Mouse (Mus musculus): ENCODE measurements around the gene Gm49388. TPM values are rescaled to one million over a fixed set of nuclear protein-coding genes. Genes with fewer than 3 reads are reported as not detected.

Gm49388 gene
- 0.43 TPM in 1 of 2 replicates, not detected in the other for polyA plus RNA-seq (2014; fragmentation: Nextera tagmentation; extraction: Ambion mirVana)

DNA sequence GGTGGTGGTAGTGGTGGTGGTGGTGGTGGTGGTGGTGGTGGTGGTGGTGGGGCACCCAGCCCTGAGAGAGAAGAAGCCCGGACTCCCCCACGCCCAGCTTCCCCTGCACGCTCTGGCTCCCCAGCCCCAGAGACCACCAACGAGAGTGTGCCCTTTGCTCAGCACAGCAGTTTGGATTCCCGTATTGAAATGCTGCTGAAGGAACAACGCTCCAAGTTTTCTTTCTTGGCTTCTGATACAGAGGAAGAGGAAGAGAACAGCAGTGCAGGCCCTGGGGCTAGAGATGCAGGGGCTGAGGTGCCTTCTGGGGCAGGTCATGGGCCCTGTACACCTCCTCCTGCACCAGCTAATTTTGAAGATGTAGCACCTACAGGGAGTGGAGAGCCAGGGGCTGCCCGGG lies at the start of gene Gm49388:
TSS of gene Gm49388 (plus strand) at position 301 of the 400 bp plus-strand sequence.
- Histone ChIP-seq H3K9me3 (ENCODE audit: low read depth, low read length) (no peaks in the 10 kb centered on the region), H3K4me2 (no peak within 1 kb of the TSS), H3K9ac (no peak within 1 kb of the TSS), H3K36me3 (ENCODE audit: insufficient read depth) (peaks cover 97% of the 10 kb centered on the region), H3K27me3 (ENCODE audit: insufficient read depth, low read length) (no peaks in the 10 kb centered on the region), H3K4me1 (ENCODE audit: insufficient read depth) (no peaks in the 10 kb centered on the region), H3K27ac (ENCODE audit: low read depth) (no peak within 1 kb of the TSS), H3K4me3 (ENCODE audit: low read depth, low read length) (no peak within 1 kb of the TSS)
- 94% methylated on average over 7 of the region's 7 CpGs for WGBS
- TF ChIP-seq CTCF (IDR thresholded peaks at IDR 0.05; ENCODE audit: low read depth): no peak
- no peak for ATAC-seq (ENCODE audit: insufficient read depth)
- DNase-seq: no peak

GRCm38 (mm10) chr7:127744366-127745045 lies 40.9 kb upstream of the Gm49388 start, which contains the start of gene Fbxl19:
Gene Fbxl19, plus strand, starts transcription at chr7:127744543.
- peak within 1 kb of the TSS; percentile 86 for H3K27ac ChIP-seq (ENCODE audit: low read depth)
- H3K27me3 ChIP-seq (ENCODE audit: insufficient read depth, low read length): no peaks in the 10 kb centered on the region
- peak within 1 kb of the TSS; percentile 67 for H3K4me3 ChIP-seq (ENCODE audit: low read depth, low read length)
- no peaks in the 10 kb centered on the region for H3K9me3 ChIP-seq (ENCODE audit: low read depth, low read length)
- DNase-seq (peak; percentile 92), ATAC-seq (ENCODE audit: insufficient read depth) (no peak)
- TF ChIP-seq CTCF (IDR thresholded peaks at IDR 0.05; ENCODE audit: low read depth): peak; percentile 71
- peaks cover 18% of the 10 kb centered on the region for H3K36me3 ChIP-seq (ENCODE audit: insufficient read depth)
- peaks cover 8% of the 10 kb centered on the region; the same call in 1 of the 2 replicates for H3K4me1 ChIP-seq (ENCODE audit: insufficient read depth)
- H3K9ac ChIP-seq: peak within 1 kb of the TSS; percentile 61
- H3K4me2 ChIP-seq: peak within 1 kb of the TSS; percentile 86
- WGBS: under 1% methylated on average over 26 of the region's 26 CpGs

DNA sequence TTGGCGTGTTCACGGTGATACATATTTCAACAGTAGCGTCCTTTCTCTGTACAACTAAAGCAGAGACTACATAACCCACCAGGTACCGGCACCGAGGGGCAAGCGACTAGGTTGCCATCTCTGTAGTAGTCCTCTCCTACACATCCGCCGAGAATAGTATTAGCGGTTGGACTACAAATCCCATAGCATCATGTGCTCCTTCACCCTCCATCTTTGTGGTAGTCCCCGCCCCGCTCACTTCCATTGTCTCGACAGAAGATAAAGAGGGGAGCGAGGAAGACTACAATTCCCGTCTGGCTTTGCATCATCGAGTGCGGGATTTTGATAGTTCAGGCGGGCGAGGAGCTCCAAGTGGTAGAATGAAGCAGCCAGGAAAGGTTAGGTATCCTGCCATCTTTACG lies 40.2 kb upstream of the Gm49388 start:
- peak overlapping the region; percentile 86 for H3K27ac ChIP-seq (ENCODE audit: low read depth)
- H3K4me3 ChIP-seq (ENCODE audit: low read depth, low read length): peak overlapping the region; percentile 67
- H3K9ac ChIP-seq: peak overlapping the region; percentile 61
- TF ChIP-seq CTCF (IDR thresholded peaks at IDR 0.05; ENCODE audit: low read depth): no peak
- DNase-seq (peak; percentile 97), ATAC-seq (ENCODE audit: insufficient read depth) (peak; percentile 85)
- no peaks in the 10 kb centered on the region for H3K27me3 ChIP-seq (ENCODE audit: insufficient read depth, low read length)
- WGBS: under 1% methylated on average over 19 of the region's 19 CpGs
- peak overlapping the region; percentile 86 for H3K4me2 ChIP-seq
- peaks cover 8% of the 10 kb centered on the region; the same call in 1 of the 2 replicates for H3K4me1 ChIP-seq (ENCODE audit: insufficient read depth)
- H3K9me3 ChIP-seq (ENCODE audit: low read depth, low read length): no peaks in the 10 kb centered on the region
- peaks cover 26% of the 10 kb centered on the region for H3K36me3 ChIP-seq (ENCODE audit: insufficient read depth)

DNA sequence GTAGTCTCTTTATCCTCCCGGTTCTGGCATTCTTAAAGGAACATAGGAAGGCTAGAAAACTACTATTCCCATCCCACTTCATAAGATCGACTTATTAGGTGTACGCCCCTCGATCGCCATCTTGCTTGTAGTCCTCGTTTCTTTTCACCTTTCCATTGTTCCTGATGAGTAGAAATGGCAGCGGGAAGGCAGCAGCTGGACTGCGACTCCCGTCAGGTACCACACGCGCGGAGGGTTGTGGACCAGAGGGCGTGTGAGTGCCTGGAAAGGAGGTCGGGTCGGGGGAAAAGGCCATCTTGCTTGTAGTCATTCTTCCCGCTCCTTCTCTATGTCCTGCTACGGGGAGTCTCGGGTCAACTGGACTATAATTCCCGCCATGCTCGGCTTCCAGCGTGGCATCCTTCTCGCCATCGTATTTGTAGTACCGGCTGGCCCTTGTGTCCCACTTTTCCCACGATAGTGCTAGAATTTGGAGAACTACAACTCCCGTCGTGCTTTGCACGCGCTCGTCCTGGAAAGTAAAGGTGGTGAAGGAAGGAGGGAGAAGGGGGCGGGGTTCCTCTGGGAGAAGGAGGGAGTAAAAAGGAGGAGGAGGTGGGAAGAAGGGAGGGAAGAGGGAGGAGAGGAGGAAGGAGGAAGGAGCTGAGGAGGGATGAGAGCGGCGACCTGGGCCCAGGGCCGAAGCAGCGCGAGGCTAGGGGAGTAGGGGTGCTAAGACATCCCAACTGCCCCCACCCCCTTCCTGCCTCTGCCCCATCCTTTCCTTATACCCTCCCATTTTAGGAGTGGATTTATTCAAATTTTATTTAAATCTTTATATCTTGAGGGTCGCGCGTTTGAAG lies 39.5 kb upstream of the Gm49388 start:
- Histone ChIP-seq H3K4me3 (ENCODE audit: low read depth, low read length) (peak overlapping the region; percentile 67), H3K9me3 (ENCODE audit: low read depth, low read length) (no peaks in the 10 kb centered on the region), H3K4me1 (ENCODE audit: insufficient read depth) (peaks cover 8% of the 10 kb centered on the region; the same call in 1 of the 2 replicates), H3K9ac (peak overlapping the region; percentile 80), H3K27ac (ENCODE audit: low read depth) (peak overlapping the region; percentile 86), H3K4me2 (peak overlapping the region; percentile 86), H3K36me3 (ENCODE audit: insufficient read depth) (peaks cover 32% of the 10 kb centered on the region), H3K27me3 (ENCODE audit: insufficient read depth, low read length) (no peaks in the 10 kb centered on the region)
- ATAC-seq (ENCODE audit: insufficient read depth) (peak; percentile 86), DNase-seq (peak; percentile 98)
- no peak for TF ChIP-seq CTCF (IDR thresholded peaks at IDR 0.05; ENCODE audit: low read depth)
- WGBS: under 1% methylated on average over 39 of the region's 39 CpGs

- H3K4me1 ChIP-seq (ENCODE audit: insufficient read depth): peaks cover 8% of the 10 kb centered on the region; the same call in 1 of the 2 replicates
- no peaks in the 10 kb centered on the region for H3K27me3 ChIP-seq (ENCODE audit: insufficient read depth, low read length)
- H3K4me2 ChIP-seq: peak overlapping the region; percentile 86
- under 1% methylated on average over 49 of the region's 62 CpGs for WGBS
- peak overlapping the region; percentile 67 for H3K4me3 ChIP-seq (ENCODE audit: low read depth, low read length)
- peaks cover 41% of the 10 kb centered on the region for H3K36me3 ChIP-seq (ENCODE audit: insufficient read depth)
- H3K27ac ChIP-seq (ENCODE audit: low read depth): peak overlapping the region; percentile 86
- DNase-seq (peak; percentile 60), ATAC-seq (ENCODE audit: insufficient read depth) (peak; percentile 5)
- H3K9ac ChIP-seq: peak overlapping the region; percentile 80
- H3K9me3 ChIP-seq (ENCODE audit: low read depth, low read length): no peaks in the 10 kb centered on the region
- TF ChIP-seq CTCF (IDR thresholded peaks at IDR 0.05; ENCODE audit: low read depth): no peak
These were observed 38.6 kb upstream of the Gm49388 start for GRCm38 (mm10) chr7:127746494-127747491.

DNA sequence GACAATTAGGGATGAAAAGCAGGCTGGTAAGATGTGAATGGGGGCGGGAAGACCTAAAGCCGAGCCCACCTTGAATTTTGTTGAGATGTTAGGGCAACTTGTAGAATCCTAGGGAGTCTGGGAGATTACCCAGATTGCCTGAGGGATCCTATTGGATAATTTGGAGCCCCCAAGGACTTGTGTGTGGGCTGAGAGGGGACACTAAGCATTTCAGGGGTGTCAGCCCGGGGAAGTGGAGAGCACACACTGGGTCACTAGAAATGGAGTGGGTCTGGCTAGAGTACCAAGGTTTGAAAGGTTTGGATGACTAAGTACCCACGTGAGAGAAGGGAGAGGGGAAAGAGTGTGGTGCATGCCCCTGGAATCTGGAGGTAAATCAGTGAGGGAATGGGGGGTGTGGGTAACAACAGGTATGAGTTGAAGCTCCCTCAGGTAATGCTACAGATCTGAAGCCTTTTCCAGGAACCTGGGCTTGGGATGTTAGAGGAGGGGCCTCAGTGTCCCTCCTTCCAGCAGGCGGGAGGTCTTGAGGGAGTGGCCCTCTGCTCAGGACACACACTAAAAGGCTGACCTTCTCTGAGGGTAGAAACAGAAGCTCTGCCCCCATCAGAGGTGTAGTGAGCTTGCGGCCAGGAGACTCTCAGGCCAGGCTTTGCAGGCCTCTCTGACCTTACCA lies 37.7 kb upstream of the Gm49388 start:
- peak overlapping the region; percentile 86 for H3K4me2 ChIP-seq
- no peak for TF ChIP-seq CTCF (IDR thresholded peaks at IDR 0.05; ENCODE audit: low read depth)
- no peaks in the 10 kb centered on the region for H3K9me3 ChIP-seq (ENCODE audit: low read depth, low read length)
- H3K27ac ChIP-seq (ENCODE audit: low read depth): peak overlapping the region; percentile 86; the same call in 1 of the 2 replicates
- H3K4me3 ChIP-seq (ENCODE audit: low read depth, low read length): peak overlapping the region; percentile 67
- peaks cover 50% of the 10 kb centered on the region for H3K36me3 ChIP-seq (ENCODE audit: insufficient read depth)
- 28% methylated on average over 6 of the region's 6 CpGs for WGBS
- no peak for ATAC-seq (ENCODE audit: insufficient read depth)
- DNase-seq: no peak
- peak overlapping the region; percentile 80 for H3K9ac ChIP-seq
- H3K27me3 ChIP-seq (ENCODE audit: insufficient read depth, low read length): no peaks in the 10 kb centered on the region
- peaks cover 8% of the 10 kb centered on the region; the same call in 1 of the 2 replicates for H3K4me1 ChIP-seq (ENCODE audit: insufficient read depth)

Data from lung, embryonic 14.5 days (tissue).